Mouse (Mus musculus) urinary bladder, postnatal 0 days (tissue): ENCODE data around the gene Hist1h1d. TPM values are rescaled to one million over a fixed set of nuclear protein-coding genes. Genes with fewer than 3 reads are reported as not detected.

ENCODE experiments used
- microRNA-seq: library from miRNA; unstranded; fragments of <30 nt; microRNA quantifications from one replicate; pipeline ENCODE4, GENCODE M21; 2016
- polyA plus RNA-seq: library from polyadenylated mRNA; unstranded; fragments of >200 nt; fragmentation: Nextera tagmentation; extraction: Ambion mirVana; gene quantifications from 2 replicates; pipeline ENCODE4 v1.2.1, GENCODE M21; 2015

Hist1h1d gene
- polyA plus RNA-seq, 1 experiment from 2014 or later: 0.58 TPM

Small RNA genes lying within 50 kb of the gene (microRNA-seq; reads per million reads assigned to microRNA genes)
- gene Gm44297 (not detected), gene Gm44359 (not detected), gene Gm44394 (not detected), gene n-TStga1 (not detected)

Other genes with a start within 250 kb of the Hist1h1d start
- gene Zfp322a, start 184.1 kb upstream of the Hist1h1d start, polyA plus RNA-seq: 19.6 and 25.9 TPM in 2 replicates
- 7.0 and 8.6 TPM in 2 replicates for gene Abt1, start 129.4 kb upstream of the Hist1h1d start, polyA plus RNA-seq
- not detected in 2 replicates for gene Btn1a1, start 87.4 kb upstream of the Hist1h1d start, polyA plus RNA-seq
- not detected in 2 replicates for gene Btn2a2, start 64.4 kb upstream of the Hist1h1d start, polyA plus RNA-seq
- 24.9 and 35.3 TPM in 2 replicates for gene Hist1h4h, start 22.2 kb upstream of the Hist1h1d start, polyA plus RNA-seq
- gene Hist1h2af, start 19.4 kb upstream of the Hist1h1d start, polyA plus RNA-seq: 1.5 and 3.4 TPM in 2 replicates
- 1.7 and 2.1 TPM in 2 replicates for gene Hist1h3g, start 17.8 kb upstream of the Hist1h1d start, polyA plus RNA-seq
- gene Hist1h2bh, start 9.9 kb upstream of the Hist1h1d start, polyA plus RNA-seq: 0.54 and 0.58 TPM in 2 replicates
- gene Hist1h3f, start 9.2 kb upstream of the Hist1h1d start, polyA plus RNA-seq: 0.28 and 0.43 TPM in 2 replicates
- gene Hist1h4f, start 1.6 kb upstream of the Hist1h1d start, polyA plus RNA-seq: not detected in 2 replicates
- gene Hist1h3e, start 9.1 kb downstream of the Hist1h1d start, polyA plus RNA-seq: 1.8 and 2.0 TPM in 2 replicates
- 14.0 and 18.1 TPM in 2 replicates for gene Hist1h2ae, start 18.0 kb downstream of the Hist1h1d start, polyA plus RNA-seq
- gene Hist1h2bg, start 18.1 kb downstream of the Hist1h1d start, polyA plus RNA-seq: 10.7 and 21.8 TPM in 2 replicates
- gene Hist1h2bf, start 20.9 kb downstream of the Hist1h1d start, polyA plus RNA-seq: 1.5 and 2.6 TPM in 2 replicates
- 1.7 and 1.9 TPM in 2 replicates for gene Hist1h2ad, start 21.1 kb downstream of the Hist1h1d start, polyA plus RNA-seq
- 2.9 and 3.4 TPM in 2 replicates for gene Hist1h3d, start 22.5 kb downstream of the Hist1h1d start, polyA plus RNA-seq
- 24.3 and 29.2 TPM in 2 replicates for gene Hist1h4d, start 28.3 kb downstream of the Hist1h1d start, polyA plus RNA-seq
- gene Hist1h2be, start 67.9 kb downstream of the Hist1h1d start, polyA plus RNA-seq: 1.1 and 1.4 TPM in 2 replicates
- 5.4 and 5.8 TPM in 2 replicates for gene Hist1h1e, start 69.3 kb downstream of the Hist1h1d start, polyA plus RNA-seq
- 1.00 and 1.2 TPM in 2 replicates for gene Hist1h2ac, start 130.7 kb downstream of the Hist1h1d start, polyA plus RNA-seq
- gene Hist1h2bc, start 130.9 kb downstream of the Hist1h1d start, polyA plus RNA-seq: 161 and 192 TPM in 2 replicates
- gene Hist1h1t, start 142.6 kb downstream of the Hist1h1d start, polyA plus RNA-seq: not detected in 2 replicates
- gene Hist1h4c, start 145.2 kb downstream of the Hist1h1d start, polyA plus RNA-seq: 1.8 TPM in 2 replicates
- gene Hfe, start 157.6 kb downstream of the Hist1h1d start, polyA plus RNA-seq: 8.0 and 9.7 TPM in 2 replicates
- gene Hist1h1c, start 185.5 kb downstream of the Hist1h1d start, polyA plus RNA-seq: 125 and 175 TPM in 2 replicates
- 0.41 and 0.98 TPM in 2 replicates for gene Hist1h3c, start 192.3 kb downstream of the Hist1h1d start, polyA plus RNA-seq
- gene Hist1h2bb, start 193.5 kb downstream of the Hist1h1d start, polyA plus RNA-seq: 0.82 and 1.2 TPM in 2 replicates
- 3.7 and 8.0 TPM in 2 replicates for gene Hist1h2ab, start 197.9 kb downstream of the Hist1h1d start, polyA plus RNA-seq
- 2.0 and 2.8 TPM in 2 replicates for gene Hist1h3b, start 199.0 kb downstream of the Hist1h1d start, polyA plus RNA-seq
- 1.3 TPM in 1 of 2 replicates, not detected in the other for gene Hist1h4b, start 203.8 kb downstream of the Hist1h1d start, polyA plus RNA-seq
- 0.33 TPM in 1 of 2 replicates, not detected in the other for gene Hist1h4a, start 208.0 kb downstream of the Hist1h1d start, polyA plus RNA-seq
- 1.9 and 2.7 TPM in 2 replicates for gene Hist1h3a, start 209.1 kb downstream of the Hist1h1d start, polyA plus RNA-seq
- 0.59 and 0.82 TPM in 2 replicates for gene Hist1h1a, start 210.4 kb downstream of the Hist1h1d start, polyA plus RNA-seq
- 0.19 and 0.30 TPM in 2 replicates for gene Trim38, start 216.7 kb downstream of the Hist1h1d start, polyA plus RNA-seq